Mouse (Mus musculus): ENCODE measurements at regions not wholly inside any gene's neighbourhood (a gene's known extent, or its start where the extent isn't known, plus 50 kb on each side); places are given as distances from the start of the nearest gene placed in this dataset.

GRCm38 (mm10) chr7:129689464-129689863, 97.8 kb downstream of the Wdr11 start:
- H3K36me3 ChIP-seq (ENCODE audit: control insufficient read depth, insufficient read depth, low read length), result no peaks in the 10 kb centered on the region
- whole genome bisulfite sequencing, result 97% methylated on average over 3 of the region's 3 CpGs
- H3K4me3 ChIP-seq (ENCODE audit: low read depth, low read length), result no peak overlapping the region
- H3K9me3 ChIP-seq (ENCODE audit: control insufficient read depth, low read length), result no peaks in the 10 kb centered on the region
- H3K27me3 ChIP-seq (ENCODE audit: control insufficient read depth, insufficient read depth, low read length), result no peaks in the 10 kb centered on the region
- no peaks in the 10 kb centered on the region for H3K4me1 ChIP-seq (replicated peaks; ENCODE audit: control insufficient read depth, insufficient read depth, low read length)
- ATAC-seq (ENCODE audit: low FRiP score), result no peak
- H3K4me2 ChIP-seq (replicated peaks; ENCODE audit: low read depth, low read length), result no peak overlapping the region
- DNase-seq (ENCODE audit: low spot score), result no peak
- no peak overlapping the region for H3K27ac ChIP-seq (ENCODE audit: low read depth, low read length)
- H3K9ac ChIP-seq (ENCODE audit: low read depth, low read length), result no peak overlapping the region

GRCm38 (mm10) chr7:129690868-129691267, 99.2 kb downstream of the Wdr11 start:
- DNase-seq (ENCODE audit: low spot score) (no peak), ATAC-seq (ENCODE audit: low FRiP score) (no peak)
- H3K9ac ChIP-seq (ENCODE audit: low read depth, low read length), result no peak overlapping the region
- no peaks in the 10 kb centered on the region for H3K9me3 ChIP-seq (ENCODE audit: control insufficient read depth, low read length)
- no peak overlapping the region for H3K27ac ChIP-seq (ENCODE audit: low read depth, low read length)
- H3K36me3 ChIP-seq (ENCODE audit: control insufficient read depth, insufficient read depth, low read length), result no peaks in the 10 kb centered on the region
- H3K4me1 ChIP-seq (replicated peaks; ENCODE audit: control insufficient read depth, insufficient read depth, low read length), result no peaks in the 10 kb centered on the region
- H3K27me3 ChIP-seq (ENCODE audit: control insufficient read depth, insufficient read depth, low read length), result no peaks in the 10 kb centered on the region
- WGBS, result 89% methylated on average over 6 of the region's 6 CpGs
- H3K4me3 ChIP-seq (ENCODE audit: low read depth, low read length), result no peak overlapping the region
- H3K4me2 ChIP-seq (replicated peaks; ENCODE audit: low read depth, low read length), result no peak overlapping the region

GRCm38 (mm10) chr7:129691619-129692071, 100.0 kb downstream of the Wdr11 start:
- Histone ChIP-seq H3K9ac (ENCODE audit: low read depth, low read length) (no peak overlapping the region), H3K27me3 (ENCODE audit: control insufficient read depth, insufficient read depth, low read length) (no peaks in the 10 kb centered on the region), H3K36me3 (ENCODE audit: control insufficient read depth, insufficient read depth, low read length) (no peaks in the 10 kb centered on the region), H3K27ac (ENCODE audit: low read depth, low read length) (no peak overlapping the region), H3K4me2 (replicated peaks; ENCODE audit: low read depth, low read length) (no peak overlapping the region), H3K4me1 (replicated peaks; ENCODE audit: control insufficient read depth, insufficient read depth, low read length) (no peaks in the 10 kb centered on the region), H3K4me3 (ENCODE audit: low read depth, low read length) (no peak overlapping the region), H3K9me3 (ENCODE audit: control insufficient read depth, low read length) (no peaks in the 10 kb centered on the region)
- ATAC-seq (ENCODE audit: low FRiP score), result no peak
- DNase-seq (ENCODE audit: low spot score), result no peak
- WGBS, result 31% methylated on average over 3 of the region's 3 CpGs

GRCm38 (mm10) chr7:129693635-129694034, 102.0 kb downstream of the Wdr11 start:
- no peak for ATAC-seq (ENCODE audit: low FRiP score)
- no peak for DNase-seq (ENCODE audit: low spot score)
- 81% methylated on average over 9 of the region's 9 CpGs for WGBS
- H3K4me1 ChIP-seq (replicated peaks; ENCODE audit: control insufficient read depth, insufficient read depth, low read length), result no peaks in the 10 kb centered on the region
- no peaks in the 10 kb centered on the region for H3K36me3 ChIP-seq (ENCODE audit: control insufficient read depth, insufficient read depth, low read length)
- no peak overlapping the region for H3K27ac ChIP-seq (ENCODE audit: low read depth, low read length)
- H3K9me3 ChIP-seq (ENCODE audit: control insufficient read depth, low read length), result no peaks in the 10 kb centered on the region
- H3K27me3 ChIP-seq (ENCODE audit: control insufficient read depth, insufficient read depth, low read length), result no peaks in the 10 kb centered on the region
- H3K4me3 ChIP-seq (ENCODE audit: low read depth, low read length), result no peak overlapping the region
- H3K9ac ChIP-seq (ENCODE audit: low read depth, low read length), result no peak overlapping the region
- no peak overlapping the region for H3K4me2 ChIP-seq (replicated peaks; ENCODE audit: low read depth, low read length)

- Histone ChIP-seq H3K4me3 (ENCODE audit: low read depth, low read length) (no peak overlapping the region), H3K4me2 (replicated peaks; ENCODE audit: low read depth, low read length) (no peak overlapping the region), H3K27ac (ENCODE audit: low read depth, low read length) (no peak overlapping the region), H3K4me1 (replicated peaks; ENCODE audit: control insufficient read depth, insufficient read depth, low read length) (no peaks in the 10 kb centered on the region), H3K9ac (ENCODE audit: low read depth, low read length) (no peak overlapping the region), H3K9me3 (ENCODE audit: control insufficient read depth, low read length) (no peaks in the 10 kb centered on the region), H3K27me3 (ENCODE audit: control insufficient read depth, insufficient read depth, low read length) (no peaks in the 10 kb centered on the region), H3K36me3 (ENCODE audit: control insufficient read depth, insufficient read depth, low read length) (no peaks in the 10 kb centered on the region)
- no peak for DNase-seq (ENCODE audit: low spot score)
- ATAC-seq (ENCODE audit: low FRiP score), result no peak
Measured at GRCm38 (mm10) chr7:129694168-129694567, 102.5 kb downstream of the Wdr11 start.

- no peaks in the 10 kb centered on the region for H3K9me3 ChIP-seq (ENCODE audit: control insufficient read depth, low read length)
- no peaks in the 10 kb centered on the region for H3K27me3 ChIP-seq (ENCODE audit: control insufficient read depth, insufficient read depth, low read length)
- no peak overlapping the region for H3K4me3 ChIP-seq (ENCODE audit: low read depth, low read length)
- no peak for ATAC-seq (ENCODE audit: low FRiP score)
- 70% methylated on average over 5 of the region's 5 CpGs for WGBS
- no peak overlapping the region for H3K9ac ChIP-seq (ENCODE audit: low read depth, low read length)
- H3K27ac ChIP-seq (ENCODE audit: low read depth, low read length), result no peak overlapping the region
- no peak for DNase-seq (ENCODE audit: low spot score)
- H3K36me3 ChIP-seq (ENCODE audit: control insufficient read depth, insufficient read depth, low read length), result no peaks in the 10 kb centered on the region
- H3K4me2 ChIP-seq (replicated peaks; ENCODE audit: low read depth, low read length), result no peak overlapping the region
- H3K4me1 ChIP-seq (replicated peaks; ENCODE audit: control insufficient read depth, insufficient read depth, low read length), result no peaks in the 10 kb centered on the region
Measured at GRCm38 (mm10) chr7:129699931-129700570, 108.4 kb downstream of the Wdr11 start.

- Histone ChIP-seq H3K27ac (ENCODE audit: low read depth, low read length) (no peak overlapping the region), H3K36me3 (ENCODE audit: control insufficient read depth, insufficient read depth, low read length) (no peaks in the 10 kb centered on the region), H3K4me2 (replicated peaks; ENCODE audit: low read depth, low read length) (no peak overlapping the region), H3K4me3 (ENCODE audit: low read depth, low read length) (no peak overlapping the region), H3K9me3 (ENCODE audit: control insufficient read depth, low read length) (no peaks in the 10 kb centered on the region), H3K4me1 (replicated peaks; ENCODE audit: control insufficient read depth, insufficient read depth, low read length) (no peaks in the 10 kb centered on the region), H3K27me3 (ENCODE audit: control insufficient read depth, insufficient read depth, low read length) (no peaks in the 10 kb centered on the region), H3K9ac (ENCODE audit: low read depth, low read length) (no peak overlapping the region)
- ATAC-seq (ENCODE audit: low FRiP score) (no peak), DNase-seq (ENCODE audit: low spot score) (no peak)
- WGBS, result 93% methylated on average over 6 of the region's 6 CpGs
Measured at GRCm38 (mm10) chr7:129727559-129727958, 135.9 kb downstream of the Wdr11 start.

- H3K9me3 ChIP-seq (ENCODE audit: control insufficient read depth, low read length), result no peaks in the 10 kb centered on the region
- 80% methylated on average over 11 of the region's 11 CpGs for WGBS
- no peak overlapping the region for H3K4me2 ChIP-seq (replicated peaks; ENCODE audit: low read depth, low read length)
- H3K36me3 ChIP-seq (ENCODE audit: control insufficient read depth, insufficient read depth, low read length), result no peaks in the 10 kb centered on the region
- H3K4me3 ChIP-seq (ENCODE audit: low read depth, low read length), result no peak overlapping the region
- no peak overlapping the region for H3K9ac ChIP-seq (ENCODE audit: low read depth, low read length)
- DNase-seq (ENCODE audit: low spot score) (no peak), ATAC-seq (ENCODE audit: low FRiP score) (no peak)
- no peaks in the 10 kb centered on the region for H3K4me1 ChIP-seq (replicated peaks; ENCODE audit: control insufficient read depth, insufficient read depth, low read length)
- H3K27ac ChIP-seq (ENCODE audit: low read depth, low read length), result no peak overlapping the region
- no peaks in the 10 kb centered on the region for H3K27me3 ChIP-seq (ENCODE audit: control insufficient read depth, insufficient read depth, low read length)
Measured at GRCm38 (mm10) chr7:129729709-129730238, 138.1 kb downstream of the Wdr11 start.

- H3K27me3 ChIP-seq (ENCODE audit: control insufficient read depth, insufficient read depth, low read length), result no peaks in the 10 kb centered on the region
- no peak overlapping the region for H3K27ac ChIP-seq (ENCODE audit: low read depth, low read length)
- H3K4me3 ChIP-seq (ENCODE audit: low read depth, low read length), result no peak overlapping the region
- no peaks in the 10 kb centered on the region for H3K36me3 ChIP-seq (ENCODE audit: control insufficient read depth, insufficient read depth, low read length)
- H3K9me3 ChIP-seq (ENCODE audit: control insufficient read depth, low read length), result no peaks in the 10 kb centered on the region
- H3K4me1 ChIP-seq (replicated peaks; ENCODE audit: control insufficient read depth, insufficient read depth, low read length), result no peaks in the 10 kb centered on the region
- WGBS, result 63% methylated on average over 7 of the region's 7 CpGs
- DNase-seq (ENCODE audit: low spot score) (no peak), ATAC-seq (ENCODE audit: low FRiP score) (no peak)
- H3K9ac ChIP-seq (ENCODE audit: low read depth, low read length), result no peak overlapping the region
- H3K4me2 ChIP-seq (replicated peaks; ENCODE audit: low read depth, low read length), result no peak overlapping the region
Measured at GRCm38 (mm10) chr7:129730785-129731352, 139.2 kb downstream of the Wdr11 start.
